16 mouse cellular contexts compared by ENCODE assay signal in the genomic region with DNA sequence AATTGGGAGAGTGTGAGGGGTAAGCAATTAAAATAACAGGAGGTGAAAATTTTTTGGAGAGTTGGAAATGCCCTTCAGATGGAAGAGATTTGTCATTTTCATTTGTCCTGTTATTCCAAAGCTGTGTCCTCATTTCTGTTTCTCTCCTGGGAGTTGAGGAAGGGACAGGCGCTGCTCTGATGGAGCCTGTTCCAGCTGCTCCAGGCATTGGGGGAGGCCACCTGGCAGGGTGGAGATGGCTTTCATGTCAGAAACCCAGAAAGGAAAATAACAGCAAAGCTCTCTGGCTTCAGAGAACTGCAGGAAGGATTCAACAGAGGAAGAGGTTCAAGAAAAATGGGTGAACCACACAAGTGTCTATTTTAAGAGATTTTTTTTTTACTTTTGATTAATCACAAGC.
DNase-seq lines count a peak whose midpoint lies in the region; ATAC-seq lines count a peak whose summit lies in the region.
"Had no signal": no experiment of that assay in that cellular context is flagged by ENCODE, and none has a peak within 500 bp of the region (broad histone marks: within the 10 kb centered on the region; RNA-seq: fewer than 3 reads in every experiment).

No protein-coding gene starts in this region.

- DNase-seq in cerebellum, adult 11-12 months, result peak; percentile 38
- no peak for DNase-seq in cerebellum, adult 9-10 months
- DNase-seq in cerebellum, postnatal 10 days, result peak; percentile 43 to 65
- peak; percentile 69 for DNase-seq in brain, adult 2 months (ENCODE audit: low read depth, low spot score)
- DNase-seq: adrenal gland, adult 8-10 months; adrenal gland, postnatal 14 days; adrenal gland, postnatal 36 days; B cell, adult 2 months; cerebellum, postnatal 14 days; embryo, embryonic 11 days had no signal

- no peak for ATAC-seq in cerebellum, adult (ENCODE audit: insufficient number of reproducible peaks, low FRiP score, low TSS enrichment)
- ATAC-seq: activated CD4-positive, CD25-positive, alpha-beta regulatory T cell, adult 4 months; CD4-positive, CD25-positive, alpha-beta regulatory T cell, adult 4 months; forebrain, embryonic 14.5 days; forebrain, embryonic 16.5 days; Patski had no signal
